In the genomic region with DNA sequence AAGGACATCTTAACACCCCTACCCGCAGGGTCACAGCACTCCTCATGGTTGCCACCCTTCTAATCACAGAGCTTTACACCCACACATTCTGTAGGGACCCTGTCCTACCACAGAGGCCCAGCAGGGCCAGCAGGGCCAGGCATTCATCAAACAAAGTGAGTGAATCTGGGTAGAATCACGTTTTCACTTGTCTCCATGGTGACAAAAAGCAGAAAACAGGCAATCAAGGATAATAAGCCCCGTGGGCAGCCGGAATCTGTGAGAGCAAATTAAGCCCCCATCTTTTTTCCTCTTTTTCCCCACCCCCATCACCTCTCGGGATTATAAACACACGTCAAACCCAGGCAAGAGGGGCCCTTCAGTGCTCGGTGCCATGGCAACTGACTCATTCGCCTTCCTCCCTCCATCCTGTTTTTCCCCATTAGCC, we compare ENCODE assay signal across 11 mouse cellular contexts.
DNase-seq lines count a peak whose midpoint lies in the region; ATAC-seq and TF ChIP-seq lines count a peak whose summit lies in the region.
"Had no signal": no experiment of that assay in that cellular context is flagged by ENCODE, and none has a peak within 500 bp of the region (broad histone marks: within the 10 kb centered on the region; RNA-seq: fewer than 3 reads in every experiment).

No protein-coding gene starts in this region.

- TF ChIP-seq CTCF in liver, postnatal 0 days (IDR thresholded peaks at IDR 0.05; ENCODE audit: low read depth), result no peak

- no peak overlapping the region for H3K4me2 ChIP-seq in embryonic facial prominence, embryonic 13.5 days
- H3K4me2 ChIP-seq in hindbrain, embryonic 16.5 days (ENCODE audit: low read length), result peak overlapping the region; percentile 1; the same call in 1 of the 2 replicates
- H3K4me2 ChIP-seq in midbrain, embryonic 16.5 days (ENCODE audit: low read length), result no peak overlapping the region
- no peak overlapping the region for H3K4me2 ChIP-seq in liver, postnatal 0 days (ENCODE audit: low read depth, low read length)

- no peaks in the 10 kb centered on the region for H3K9me3 ChIP-seq in embryonic facial prominence, embryonic 13.5 days
- H3K9me3 ChIP-seq in hindbrain, embryonic 16.5 days (ENCODE audit: control insufficient read depth, low read length), result no peaks in the 10 kb centered on the region
- H3K9me3 ChIP-seq in midbrain, embryonic 16.5 days (replicated peaks; ENCODE audit: control insufficient read depth, low read length, poor library complexity, severe bottlenecking), result no peaks in the 10 kb centered on the region
- H3K9me3 ChIP-seq in liver, postnatal 0 days (ENCODE audit: low read length), result no peaks in the 10 kb centered on the region

- peak; percentile 53 for DNase-seq in embryo, embryonic 10 days (ENCODE audit: low spot score)
- no peak for DNase-seq in thymus, adult 18-20 months
- DNase-seq in right cerebral cortex, postnatal 36 days (ENCODE audit: low spot score in 2 of 2), result no peak
- DNase-seq in liver, postnatal 0 days, result no peak
- DNase-seq: kidney, postnatal 36 days; lung, adult 18-20 months had no signal

- no peak overlapping the region for H3K9ac ChIP-seq in embryonic facial prominence, embryonic 13.5 days
- H3K9ac ChIP-seq in hindbrain, embryonic 16.5 days (ENCODE audit: low read depth, low read length), result no peak overlapping the region
- H3K9ac ChIP-seq in midbrain, embryonic 16.5 days (ENCODE audit: low read depth, low read length), result no peak overlapping the region
- H3K9ac ChIP-seq in liver, postnatal 0 days (replicated peaks), result no peak overlapping the region

- no peak for TF ChIP-seq EP300 in liver, postnatal 0 days (IDR thresholded peaks at IDR 0.05; ENCODE audit: low read depth)

- H3K36me3 ChIP-seq in embryonic facial prominence, embryonic 13.5 days, result no peaks in the 10 kb centered on the region
- H3K36me3 ChIP-seq in hindbrain, embryonic 16.5 days (ENCODE audit: control insufficient read depth, insufficient read depth, low read length), result no peaks in the 10 kb centered on the region
- no peaks in the 10 kb centered on the region for H3K36me3 ChIP-seq in midbrain, embryonic 16.5 days (ENCODE audit: control insufficient read depth, insufficient read depth, low read length)
- no peaks in the 10 kb centered on the region for H3K36me3 ChIP-seq in liver, postnatal 0 days (replicated peaks; ENCODE audit: insufficient read depth, low read length)

- H3K27me3 ChIP-seq in embryonic facial prominence, embryonic 13.5 days, result no peaks in the 10 kb centered on the region
- H3K27me3 ChIP-seq in hindbrain, embryonic 16.5 days (replicated peaks; ENCODE audit: control insufficient read depth, insufficient read depth, low read length), result no peaks in the 10 kb centered on the region
- no peaks in the 10 kb centered on the region for H3K27me3 ChIP-seq in midbrain, embryonic 16.5 days (ENCODE audit: control insufficient read depth, insufficient read depth, low read depth, low read length)
- H3K27me3 ChIP-seq in liver, postnatal 0 days (ENCODE audit: insufficient read depth, low read length), result no peaks in the 10 kb centered on the region

- H3K4me3 ChIP-seq in embryonic facial prominence, embryonic 13.5 days, result no peak overlapping the region
- H3K4me3 ChIP-seq in hindbrain, embryonic 16.5 days (ENCODE audit: low read length), result no peak overlapping the region
- H3K4me3 ChIP-seq in midbrain, embryonic 16.5 days (ENCODE audit: low read depth, low read length), result no peak overlapping the region
- H3K4me3 ChIP-seq in liver, postnatal 0 days (ENCODE audit: low read depth, low read length), result no peak overlapping the region
- H3K4me3 ChIP-seq: myocyte had no signal

- H3K27ac ChIP-seq in embryonic facial prominence, embryonic 13.5 days, result no peak overlapping the region
- H3K27ac ChIP-seq in hindbrain, embryonic 16.5 days (ENCODE audit: low read depth, low read length), result peak overlapping the region; percentile 48; the same call in 1 of the 2 replicates
- peak overlapping the region; percentile 83 for H3K27ac ChIP-seq in midbrain, embryonic 16.5 days (ENCODE audit: low read length)
- no peak overlapping the region for H3K27ac ChIP-seq in liver, postnatal 0 days (ENCODE audit: low read depth)

- 33% methylated on average over 8 of the region's 8 CpGs for WGBS in embryonic facial prominence, embryonic 13.5 days
- 23% methylated on average over 8 of the region's 8 CpGs for WGBS in hindbrain, embryonic 16.5 days
- 41% methylated on average over 8 of the region's 8 CpGs for WGBS in midbrain, embryonic 16.5 days
- WGBS in liver, postnatal 0 days (ENCODE audit: insufficient replicate concordance), result 38% methylated on average over 8 of the region's 8 CpGs

- H3K4me1 ChIP-seq in embryonic facial prominence, embryonic 13.5 days, result no peaks in the 10 kb centered on the region
- no peaks in the 10 kb centered on the region for H3K4me1 ChIP-seq in hindbrain, embryonic 16.5 days (ENCODE audit: control insufficient read depth, insufficient read depth, low read depth, low read length)
- no peaks in the 10 kb centered on the region; the same call in 1 of the 2 replicates for H3K4me1 ChIP-seq in midbrain, embryonic 16.5 days (ENCODE audit: control insufficient read depth, insufficient read depth, low read length)
- H3K4me1 ChIP-seq in liver, postnatal 0 days (ENCODE audit: insufficient read depth), result no peaks in the 10 kb centered on the region

- ATAC-seq in embryonic facial prominence, embryonic 13.5 days (ENCODE audit: insufficient number of reproducible peaks, insufficient read depth, low FRiP score, low TSS enrichment, low read depth), result 0 out of 2 replicates have a peak, but pooled peaks have one; percentile 37
- ATAC-seq in hindbrain, embryonic 16.5 days, result peak; percentile 89
- peak; percentile 92 for ATAC-seq in midbrain, embryonic 16.5 days
- ATAC-seq in liver, postnatal 0 days, result no peak
- ATAC-seq: Patski had no signal

Comparison
In these comparisons a context has a peak if more than half of its experiments do, and no peak if none do; other contexts are left out.
1. H3K27ac ChIP-seq: peak in hindbrain, embryonic 16.5 days (single experiment) and midbrain, embryonic 16.5 days (single experiment); none in embryonic facial prominence, embryonic 13.5 days (single experiment) and liver, postnatal 0 days (single experiment).